Mouse (Mus musculus): ENCODE data around the gene Leng9. TPM values are rescaled to one million over a fixed set of nuclear protein-coding genes. Genes with fewer than 3 reads are reported as not detected.

Leng9 gene
- polyA plus RNA-seq, 1 experiment = 2.4 TPM

GRCm38 (mm10) chr7:4154976-4155375, 4.8 kb upstream of the Leng9 start:
- no peaks in the 10 kb centered on the region for H3K4me1 ChIP-seq (ENCODE audit: control insufficient read depth, insufficient read depth, low read length)
- TF ChIP-seq CTCF (IDR thresholded peaks at IDR 0.05; ENCODE audit: control insufficient read depth, insufficient read depth, low read length) (no peak), POLR2A (IDR thresholded peaks at IDR 0.05; ENCODE audit: borderline replicate concordance, control insufficient read depth, low read depth, low read length) (no peak)
- WGBS = 85% methylated on average over 4 of the region's 4 CpGs
- H3K4me3 ChIP-seq (replicated peaks; ENCODE audit: control insufficient read depth, low read depth, low read length) = no peak overlapping the region
- no peak overlapping the region for H3K27ac ChIP-seq (ENCODE audit: control insufficient read depth, insufficient read depth, low read depth, low read length, poor library complexity)

GRCm38 (mm10) chr7:4154356-4154755, 4.2 kb upstream of the Leng9 start:
- no peak for TF ChIP-seq CTCF (IDR thresholded peaks at IDR 0.05; ENCODE audit: control insufficient read depth, insufficient read depth, low read length)
- TF ChIP-seq POLR2A (IDR thresholded peaks at IDR 0.05; ENCODE audit: borderline replicate concordance, control insufficient read depth, low read depth, low read length) = no peak
- Histone ChIP-seq H3K4me1 (ENCODE audit: control insufficient read depth, insufficient read depth, low read length) (no peaks in the 10 kb centered on the region), H3K27ac (ENCODE audit: control insufficient read depth, insufficient read depth, low read depth, low read length, poor library complexity) (no peak overlapping the region), H3K4me3 (replicated peaks; ENCODE audit: control insufficient read depth, low read depth, low read length) (no peak overlapping the region)
- WGBS = 70% methylated on average over 5 of the region's 5 CpGs

- no peak for TF ChIP-seq POLR2A (IDR thresholded peaks at IDR 0.05; ENCODE audit: borderline replicate concordance, control insufficient read depth, low read depth, low read length)
- no peak for TF ChIP-seq CTCF (IDR thresholded peaks at IDR 0.05; ENCODE audit: control insufficient read depth, insufficient read depth, low read length)
- Histone ChIP-seq H3K4me1 (ENCODE audit: control insufficient read depth, insufficient read depth, low read length) (no peaks in the 10 kb centered on the region; the same call in 1 of the 2 replicates), H3K27ac (ENCODE audit: control insufficient read depth, insufficient read depth, low read depth, low read length, poor library complexity) (no peak overlapping the region; the same call in 1 of the 2 replicates), H3K4me3 (replicated peaks; ENCODE audit: control insufficient read depth, low read depth, low read length) (no peak overlapping the region)
- 12% methylated on average over 22 of the region's 22 CpGs for WGBS
These were observed 1.1 kb upstream of the Leng9 start for GRCm38 (mm10) chr7:4151241-4151640.

GRCm38 (mm10) chr7:4150811-4151221, 642 bp upstream of the Leng9 start:
- 2% methylated on average over 14 of the region's 14 CpGs for WGBS
- H3K4me3 ChIP-seq (replicated peaks; ENCODE audit: control insufficient read depth, low read depth, low read length) = peak overlapping the region; percentile 31
- H3K27ac ChIP-seq (ENCODE audit: control insufficient read depth, insufficient read depth, low read depth, low read length, poor library complexity) = no peak overlapping the region
- no peaks in the 10 kb centered on the region; the same call in 1 of the 2 replicates for H3K4me1 ChIP-seq (ENCODE audit: control insufficient read depth, insufficient read depth, low read length)
- no peak for TF ChIP-seq CTCF (IDR thresholded peaks at IDR 0.05; ENCODE audit: control insufficient read depth, insufficient read depth, low read length)
- no peak for TF ChIP-seq POLR2A (IDR thresholded peaks at IDR 0.05; ENCODE audit: borderline replicate concordance, control insufficient read depth, low read depth, low read length)

GRCm38 (mm10) chr7:4149209-4150054, 742 bp downstream of the Leng9 start:
- TF ChIP-seq POLR2A (IDR thresholded peaks at IDR 0.05; ENCODE audit: borderline replicate concordance, control insufficient read depth, low read depth, low read length) (peak; percentile 65; the same call in 1 of the 2 replicates), CTCF (IDR thresholded peaks at IDR 0.05; ENCODE audit: control insufficient read depth, insufficient read depth, low read length) (peak; percentile 4; the same call in 1 of the 2 replicates)
- Histone ChIP-seq H3K27ac (ENCODE audit: control insufficient read depth, insufficient read depth, low read depth, low read length, poor library complexity) (peak overlapping the region; percentile 98), H3K4me3 (replicated peaks; ENCODE audit: control insufficient read depth, low read depth, low read length) (peak overlapping the region; percentile 91), H3K4me1 (ENCODE audit: control insufficient read depth, insufficient read depth, low read length) (no peaks in the 10 kb centered on the region; the same call in 1 of the 2 replicates)
- WGBS = under 1% methylated on average over 64 of the region's 64 CpGs

- H3K4me1 ChIP-seq (ENCODE audit: control insufficient read depth, insufficient read depth, low read length) = no peaks in the 10 kb centered on the region; the same call in 1 of the 2 replicates
These were observed 1.6 kb downstream of the Leng9 start for GRCm38 (mm10) chr7:4148341-4149208.

GRCm38 (mm10) chr7:4147836-4148235, 2.3 kb downstream of the Leng9 start:
- TF ChIP-seq POLR2A (IDR thresholded peaks at IDR 0.05; ENCODE audit: borderline replicate concordance, control insufficient read depth, low read depth, low read length) (no peak), CTCF (IDR thresholded peaks at IDR 0.05; ENCODE audit: control insufficient read depth, insufficient read depth, low read length) (no peak)
- H3K4me1 ChIP-seq (ENCODE audit: control insufficient read depth, insufficient read depth, low read length) = no peaks in the 10 kb centered on the region; the same call in 1 of the 2 replicates

More at GRCm38 (mm10) chr7:4148341-4149208, 1.6 kb downstream of the Leng9 start:
- WGBS = 29% methylated on average over 18 of the region's 18 CpGs
- TF ChIP-seq POLR2A (IDR thresholded peaks at IDR 0.05; ENCODE audit: borderline replicate concordance, control insufficient read depth, low read depth, low read length) (no peak), CTCF (IDR thresholded peaks at IDR 0.05; ENCODE audit: control insufficient read depth, insufficient read depth, low read length) (no peak)
- H3K27ac ChIP-seq (ENCODE audit: control insufficient read depth, insufficient read depth, low read depth, low read length, poor library complexity) = peak overlapping the region; percentile 98
- peak overlapping the region; percentile 91 for H3K4me3 ChIP-seq (replicated peaks; ENCODE audit: control insufficient read depth, low read depth, low read length)

GRCm38 (mm10) chr7:4147371-4147770, 2.8 kb downstream of the Leng9 start:
- 81% methylated on average over 20 of the region's 20 CpGs for WGBS
- no peaks in the 10 kb centered on the region; the same call in 1 of the 2 replicates for H3K4me1 ChIP-seq (ENCODE audit: control insufficient read depth, insufficient read depth, low read length)
- TF ChIP-seq POLR2A (IDR thresholded peaks at IDR 0.05; ENCODE audit: borderline replicate concordance, control insufficient read depth, low read depth, low read length) = no peak
- TF ChIP-seq CTCF (IDR thresholded peaks at IDR 0.05; ENCODE audit: control insufficient read depth, insufficient read depth, low read length) = no peak
- H3K27ac ChIP-seq (ENCODE audit: control insufficient read depth, insufficient read depth, low read depth, low read length, poor library complexity) = no peak overlapping the region
- no peak overlapping the region for H3K4me3 ChIP-seq (replicated peaks; ENCODE audit: control insufficient read depth, low read depth, low read length)

More at GRCm38 (mm10) chr7:4147836-4148235, 2.3 kb downstream of the Leng9 start:
- H3K27ac ChIP-seq (ENCODE audit: control insufficient read depth, insufficient read depth, low read depth, low read length, poor library complexity) = no peak overlapping the region
- WGBS = 81% methylated on average over 4 of the region's 4 CpGs
- no peak overlapping the region for H3K4me3 ChIP-seq (replicated peaks; ENCODE audit: control insufficient read depth, low read depth, low read length)
